Mouse (Mus musculus) lung, embryonic 15.5 days (tissue): ENCODE measurements around the gene Grk2. TPM values are rescaled to one million over a fixed set of nuclear protein-coding genes. Genes with fewer than 3 reads are reported as not detected.
"Not testable (repeated sequence)": the region's sequence is repeated elsewhere in the genome, so short reads cannot be mapped to it uniquely, and the experiment has no call there.

Experiments
- ATAC-seq: fragments of 200-750 bp; cut with Nextera tagmentation; 2 replicates; pipeline ENCODE4 v1.8.0; 2017; ENCODE audit warnings: moderate number of reproducible peaks, borderline replicate concordance; ENCODE audit not compliant: low FRiP score, low TSS enrichment; ENCODE audit errors: extremely low read depth
- H3K27ac ChIP-seq: fragments of 300-500 bp; sonication (generic); 2 replicates; pipeline ENCODE4 v1.5.1; 2015; ENCODE audit warnings: moderate library complexity, mild to moderate bottlenecking, inconsistent platforms
- H3K27me3 ChIP-seq: fragments of 300-500 bp; sonication (generic); 2 replicates; pipeline ENCODE4 v1.6.1; 2015; ENCODE audit warnings: inconsistent platforms
- H3K36me3 ChIP-seq: fragments of 300-500 bp; sonication (generic); 2 replicates; pipeline ENCODE4 v1.6.1; 2015; ENCODE audit warnings: inconsistent platforms
- H3K4me1 ChIP-seq: fragments of 300-500 bp; sonication (generic); 2 replicates; pipeline ENCODE4 v1.6.1; 2015; ENCODE audit warnings: inconsistent platforms
- H3K4me2 ChIP-seq: fragments of 300-500 bp; sonication (generic); 2 replicates; pipeline ENCODE4 v1.6.1; 2015; ENCODE audit warnings: inconsistent platforms, mild to moderate bottlenecking, moderate library complexity
- H3K4me3 ChIP-seq: fragments of 300-500 bp; sonication (generic); 2 replicates; pipeline ENCODE4 v1.5.1; 2015; ENCODE audit warnings: mild to moderate bottlenecking, inconsistent platforms
- H3K9ac ChIP-seq: fragments of 300-500 bp; sonication (generic); 2 replicates; pipeline ENCODE4 v1.6.1; 2015; ENCODE audit warnings: inconsistent platforms
- H3K9me3 ChIP-seq: fragments of 300-500 bp; sonication (generic); 2 replicates; pipeline ENCODE4 v1.6.1; 2016; ENCODE audit warnings: inconsistent platforms
- WGBS: fragments of 180-500 bp; shearing (Covaris S2); methylation state at CpG from one replicate; pipeline ENCODE4 v1.1.7; 2015; 5-methylcytosine and 5-hydroxymethylcytosine counted together
- polyA plus RNA-seq: library from polyadenylated mRNA; unstranded; fragments of >200 nt; fragmentation: Nextera tagmentation; extraction: Ambion mirVana; gene quantifications from 2 replicates; pipeline ENCODE4 v1.2.1, GENCODE M21; 2015

Gene Grk2
- polyA plus RNA-seq, 1 experiment from 2014 or later, result 16.2 TPM

- no peak overlapping the region for H3K9ac ChIP-seq
- no peaks in the 10 kb centered on the region for H3K9me3 ChIP-seq
- no peak overlapping the region for H3K27ac ChIP-seq
- H3K4me1 ChIP-seq, result 0 out of 2 replicates have a peak, but pooled peaks cover 9% of the 10 kb centered on the region
- H3K27me3 ChIP-seq, result no peaks in the 10 kb centered on the region
- ATAC-seq, result no peak
- no peaks in the 10 kb centered on the region for H3K36me3 ChIP-seq
- H3K4me2 ChIP-seq, result no peak overlapping the region
- WGBS, result 94% methylated on average over 6 of the region's 6 CpGs
- H3K4me3 ChIP-seq, result no peak overlapping the region
These were observed 41.7 kb downstream of the Grk2 start for GRCm38 (mm10) chr19:4264171-4264780.

GRCm38 (mm10) chr19:4263702-4264101 is 42.3 kb downstream of the Grk2 start:
- H3K36me3 ChIP-seq, result no peaks in the 10 kb centered on the region
- 0 out of 2 replicates have a peak, but pooled peaks cover 7% of the 10 kb centered on the region for H3K4me1 ChIP-seq
- no peak overlapping the region for H3K4me3 ChIP-seq
- no peaks in the 10 kb centered on the region for H3K27me3 ChIP-seq
- H3K4me2 ChIP-seq, result no peak overlapping the region
- no peak overlapping the region for H3K9ac ChIP-seq
- peak; percentile 25 for ATAC-seq
- WGBS, result 55% methylated on average over 14 of the region's 14 CpGs
- H3K27ac ChIP-seq, result no peak overlapping the region
- H3K9me3 ChIP-seq, result no peaks in the 10 kb centered on the region

GRCm38 (mm10) chr19:4262756-4263155 is 43.3 kb downstream of the Grk2 start:
- Histone ChIP-seq H3K4me2 (no peak overlapping the region), H3K4me3 (no peak overlapping the region), H3K36me3 (no peaks in the 10 kb centered on the region), H3K9ac (no peak overlapping the region), H3K27ac (no peak overlapping the region), H3K9me3 (no peaks in the 10 kb centered on the region), H3K4me1 (peaks cover 5% of the 10 kb centered on the region), H3K27me3 (no peaks in the 10 kb centered on the region)
- ATAC-seq, result no peak
- WGBS, result 53% methylated on average over 6 of the region's 6 CpGs

GRCm38 (mm10) chr19:4261038-4261698 is 44.9 kb downstream of the Grk2 start:
- Histone ChIP-seq H3K27ac (no peak overlapping the region), H3K9ac (no peak overlapping the region), H3K4me2 (no peak overlapping the region), H3K27me3 (no peaks in the 10 kb centered on the region), H3K36me3 (no peaks in the 10 kb centered on the region), H3K4me1 (peaks cover 6% of the 10 kb centered on the region), H3K9me3 (no peaks in the 10 kb centered on the region), H3K4me3 (no peak overlapping the region)
- 40% methylated on average over 8 of the region's 8 CpGs for WGBS
- ATAC-seq, result no peak

GRCm38 (mm10) chr19:4257897-4258252 is 48.1 kb downstream of the Grk2 start:
- no peak for ATAC-seq
- Histone ChIP-seq H3K9me3 (no peaks in the 10 kb centered on the region), H3K9ac (peak overlapping the region; percentile 45), H3K27ac (no peak overlapping the region), H3K27me3 (no peaks in the 10 kb centered on the region), H3K4me3 (peak overlapping the region; percentile 55), H3K4me1 (peaks cover 6% of the 10 kb centered on the region), H3K4me2 (peak overlapping the region; percentile 83), H3K36me3 (no peaks in the 10 kb centered on the region)
- WGBS, result 19% methylated on average over 12 of the region's 12 CpGs

- Histone ChIP-seq H3K4me3 (peak overlapping the region; percentile 55), H3K9ac (peak overlapping the region; percentile 46), H3K27ac (no peak overlapping the region), H3K36me3 (no peaks in the 10 kb centered on the region), H3K4me1 (peaks cover 6% of the 10 kb centered on the region), H3K4me2 (peak overlapping the region; percentile 83), H3K9me3 (no peaks in the 10 kb centered on the region), H3K27me3 (no peaks in the 10 kb centered on the region)
- under 1% methylated on average over 41 of the region's 41 CpGs for WGBS
- peak; percentile 87 for ATAC-seq
These were observed 48.7 kb downstream of the Grk2 start for GRCm38 (mm10) chr19:4257216-4257896.

- 70% methylated on average over 11 of the region's 11 CpGs for WGBS
- no peak for ATAC-seq
- no peaks in the 10 kb centered on the region for H3K36me3 ChIP-seq
These were observed 50.3 kb downstream of the Grk2 start for GRCm38 (mm10) chr19:4255583-4256162.

GRCm38 (mm10) chr19:4254230-4254629 is 51.8 kb downstream of the Grk2 start:
- Histone ChIP-seq H3K27ac (no peak overlapping the region), H3K27me3 (no peaks in the 10 kb centered on the region), H3K9ac (no peak overlapping the region), H3K4me3 (no peak overlapping the region), H3K9me3 (no peaks in the 10 kb centered on the region), H3K4me2 (no peak overlapping the region), H3K36me3 (no peaks in the 10 kb centered on the region), H3K4me1 (peaks cover 6% of the 10 kb centered on the region)
- WGBS, result 84% methylated on average over 7 of the region's 7 CpGs
- ATAC-seq, result no peak

More at GRCm38 (mm10) chr19:4255583-4256162, 50.3 kb downstream of the Grk2 start:
- Histone ChIP-seq H3K4me1 (peaks cover 6% of the 10 kb centered on the region), H3K4me3 (no peak overlapping the region), H3K9ac (no peak overlapping the region), H3K27ac (no peak overlapping the region), H3K9me3 (no peaks in the 10 kb centered on the region), H3K27me3 (no peaks in the 10 kb centered on the region), H3K4me2 (no peak overlapping the region)

- H3K4me3 ChIP-seq, H3K27me3 ChIP-seq, H3K36me3 ChIP-seq, H3K9me3 ChIP-seq, H3K4me2 ChIP-seq, H3K9ac ChIP-seq, H3K4me1 ChIP-seq, ATAC-seq, H3K27ac ChIP-seq: not testable (repeated sequence)
- 58% methylated on average over 1 of the region's 1 CpGs for WGBS
These were observed 57.3 kb downstream of the Grk2 start for GRCm38 (mm10) chr19:4248683-4249082.

GRCm38 (mm10) chr19:4247010-4247409 is 59.0 kb downstream of the Grk2 start:
- no peak for ATAC-seq
- Histone ChIP-seq H3K27ac (no peak overlapping the region), H3K36me3 (no peaks in the 10 kb centered on the region), H3K9ac (no peak overlapping the region), H3K4me1 (no peaks in the 10 kb centered on the region), H3K4me2 (no peak overlapping the region), H3K4me3 (no peak overlapping the region), H3K9me3 (no peaks in the 10 kb centered on the region), H3K27me3 (no peaks in the 10 kb centered on the region)
- WGBS, result 67% methylated on average over 1 of the region's 1 CpGs

- Histone ChIP-seq H3K27ac (no peak overlapping the region), H3K9ac (no peak overlapping the region), H3K36me3 (no peaks in the 10 kb centered on the region), H3K4me3 (no peak overlapping the region), H3K4me1 (no peaks in the 10 kb centered on the region), H3K4me2 (no peak overlapping the region), H3K9me3 (no peaks in the 10 kb centered on the region), H3K27me3 (no peaks in the 10 kb centered on the region)
- WGBS, result 78% methylated on average over 6 of the region's 6 CpGs
- no peak for ATAC-seq
These were observed 61.2 kb downstream of the Grk2 start for GRCm38 (mm10) chr19:4244775-4245174.

- no peaks in the 10 kb centered on the region for H3K9me3 ChIP-seq
- no peaks in the 10 kb centered on the region for H3K4me1 ChIP-seq
- no peak overlapping the region for H3K4me3 ChIP-seq
- no peak overlapping the region for H3K4me2 ChIP-seq
- no peaks in the 10 kb centered on the region for H3K36me3 ChIP-seq
- no peak overlapping the region for H3K9ac ChIP-seq
- H3K27ac ChIP-seq, result no peak overlapping the region
- WGBS, result 58% methylated on average over 3 of the region's 3 CpGs
- ATAC-seq, result no peak
- H3K27me3 ChIP-seq, result no peaks in the 10 kb centered on the region
These were observed 63.6 kb downstream of the Grk2 start for GRCm38 (mm10) chr19:4242416-4242815.
